Mouse (Mus musculus): Measurements from ENCODE around the gene Fxyd6.

DNA sequence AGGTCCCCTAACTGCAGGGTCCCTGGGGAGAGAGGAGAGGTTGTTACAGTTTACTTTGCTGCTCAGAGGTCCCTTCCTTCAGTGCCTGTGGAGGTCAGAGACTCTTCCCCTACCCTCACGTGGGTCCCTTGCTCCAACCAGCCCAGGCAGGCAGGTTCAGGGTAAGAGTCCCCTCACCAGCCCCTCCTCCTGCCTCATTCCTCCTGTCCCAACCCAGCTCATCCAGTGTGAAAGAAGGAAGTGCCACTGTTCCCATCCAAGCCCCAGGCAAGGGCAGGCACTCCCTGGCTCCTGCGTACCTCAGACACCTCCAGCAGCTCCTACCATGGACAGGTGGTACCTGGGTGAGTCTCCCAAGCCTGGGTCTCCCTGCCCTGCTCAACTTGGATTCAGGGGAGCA is 33.0 kb downstream of the Fxyd6 start:
- TF ChIP-seq EP300 (IDR thresholded peaks at IDR 0.05; ENCODE audit: insufficient read depth, low read depth, low read length) (0 out of 2 replicates have a peak, but pooled peaks have one; percentile 14), CTCF (IDR thresholded peaks at IDR 0.05; ENCODE audit: low read depth, low read length) (no peak)
